In the genomic region with DNA sequence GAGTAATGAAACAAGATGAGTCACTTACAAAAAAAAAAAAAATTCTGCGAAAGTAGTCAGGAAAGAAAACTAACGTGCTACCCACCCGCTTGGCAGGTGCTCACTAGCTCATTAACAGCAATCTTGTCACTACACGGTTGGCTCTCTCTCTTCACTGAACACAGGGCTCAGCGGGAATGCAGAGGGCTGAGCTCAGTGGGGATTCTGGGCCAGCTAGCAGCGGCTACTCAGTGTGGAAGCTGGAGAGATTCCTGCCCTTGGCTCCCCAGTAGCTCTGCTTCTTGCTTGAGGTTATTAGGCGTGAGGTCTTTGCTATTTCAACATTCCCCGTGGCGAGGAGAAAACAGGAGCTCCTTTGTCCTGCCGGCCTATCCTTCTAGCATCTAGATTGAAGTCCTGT, we compare ENCODE assay signal across 9 mouse cellular contexts. TPM values are rescaled to one million over a fixed set of nuclear protein-coding genes. Genes with fewer than 3 reads are reported as not detected.
DNase-seq lines count a peak whose midpoint lies in the region; ATAC-seq and TF ChIP-seq lines count a peak whose summit lies in the region.
"Had no signal": no experiment of that assay in that cellular context is flagged by ENCODE, and none has a peak within 500 bp of the region (broad histone marks: within the 10 kb centered on the region; RNA-seq: fewer than 3 reads in every experiment).

No protein-coding gene starts in this region.

- H3K27me3 ChIP-seq in forebrain, postnatal 0 days (ENCODE audit: insufficient read depth, low read length) = no peaks in the 10 kb centered on the region
- no peaks in the 10 kb centered on the region for H3K27me3 ChIP-seq in midbrain, embryonic 14.5 days (ENCODE audit: control insufficient read depth, insufficient read depth, low read length)
- H3K27me3 ChIP-seq: heart, embryonic 13.5 days had no signal

- no peaks in the 10 kb centered on the region for H3K4me1 ChIP-seq in forebrain, postnatal 0 days (ENCODE audit: insufficient read depth)
- no peaks in the 10 kb centered on the region; the same call in 1 of the 2 replicates for H3K4me1 ChIP-seq in midbrain, embryonic 14.5 days (ENCODE audit: control insufficient read depth, insufficient read depth, low read length)

- H3K4me2 ChIP-seq in forebrain, postnatal 0 days (ENCODE audit: low read depth) = no peak overlapping the region
- H3K4me2 ChIP-seq in midbrain, embryonic 14.5 days (ENCODE audit: low read length) = peak overlapping the region; percentile 30; the same call in 1 of the 2 replicates
- H3K4me2 ChIP-seq: heart, embryonic 13.5 days had no signal

- WGBS in forebrain, postnatal 0 days = 5% methylated on average over 10 of the region's 10 CpGs
- 7% methylated on average over 10 of the region's 10 CpGs for WGBS in midbrain, embryonic 14.5 days

- no peaks in the 10 kb centered on the region for H3K36me3 ChIP-seq in forebrain, postnatal 0 days (ENCODE audit: insufficient read depth)
- no peaks in the 10 kb centered on the region for H3K36me3 ChIP-seq in midbrain, embryonic 14.5 days (ENCODE audit: control insufficient read depth, insufficient read depth, low read length)
- H3K36me3 ChIP-seq: heart, embryonic 13.5 days had no signal

- H3K9ac ChIP-seq in forebrain, postnatal 0 days = no peak overlapping the region
- no peak overlapping the region; the same call in 1 of the 2 replicates for H3K9ac ChIP-seq in midbrain, embryonic 14.5 days (replicated peaks; ENCODE audit: low read length)
- H3K9ac ChIP-seq: heart, embryonic 13.5 days had no signal

- no peak for TF ChIP-seq CTCF in forebrain, postnatal 0 days (IDR thresholded peaks at IDR 0.05; ENCODE audit: low read depth)

- peak; percentile 14 for DNase-seq in layer of hippocampus, adult 9-11 months
- no peak for DNase-seq in layer of hippocampus, adult 11-12 months (ENCODE audit: low spot score)
- DNase-seq in embryo, embryonic 10.5 days (ENCODE audit: low spot score) = peak; percentile 42
- DNase-seq in forebrain, postnatal 0 days = peak; percentile 25
- DNase-seq in midbrain, embryonic 14.5 days = peak; percentile 34

- peak; percentile 38; the same call in 1 of the 2 replicates for ATAC-seq in forebrain, postnatal 0 days
- ATAC-seq in midbrain, embryonic 14.5 days (ENCODE audit: low FRiP score, low TSS enrichment) = no peak
- ATAC-seq in erythroid progenitor cell, adult 5-6 weeks (replicated peaks; ENCODE audit: low FRiP score, poor library complexity, severe bottlenecking) = no peak
- no peak for ATAC-seq in CD4-positive, CD25-positive, alpha-beta regulatory T cell, adult 4 months

- H3K9me3 ChIP-seq in forebrain, postnatal 0 days (ENCODE audit: low read length) = no peaks in the 10 kb centered on the region
- no peaks in the 10 kb centered on the region for H3K9me3 ChIP-seq in midbrain, embryonic 14.5 days (ENCODE audit: control insufficient read depth, low read length)
- H3K9me3 ChIP-seq: heart, embryonic 13.5 days had no signal

- H3K27ac ChIP-seq in forebrain, postnatal 0 days (ENCODE audit: low read depth, low read length) = no peak overlapping the region
- H3K27ac ChIP-seq in midbrain, embryonic 14.5 days (replicated peaks; ENCODE audit: low read depth, low read length) = no peak overlapping the region
- H3K27ac ChIP-seq: heart, embryonic 13.5 days; macrophage had no signal

- H3K4me3 ChIP-seq in forebrain, postnatal 0 days (ENCODE audit: low read depth, low read length) = no peak overlapping the region
- H3K4me3 ChIP-seq in midbrain, embryonic 14.5 days (replicated peaks; ENCODE audit: low read depth, low read length) = no peak overlapping the region
- H3K4me3 ChIP-seq: heart, embryonic 13.5 days had no signal

RNA-seq across cellular contexts. Expression of gene Cgn, which starts 17.9 kb away (rescaled TPM):
- total RNA-seq in forebrain, postnatal 0 days (2014; rRNA removed) = 6.0 and 7.2 TPM in 2 replicates
- 3.3 and 6.0 TPM in 2 replicates for polyA plus RNA-seq in forebrain, postnatal 0 days (2015; fragmentation: Nextera tagmentation; extraction: Ambion mirVana)
- polyA plus RNA-seq in midbrain, embryonic 14.5 days (2014; fragmentation: Nextera tagmentation; extraction: Ambion mirVana) = 5.9 and 7.7 TPM in 2 replicates
- total RNA-seq in erythroid progenitor cell, adult 5-6 weeks (2015; ENCODE audit: low replicate concordance) = not detected in 2 replicates
- not detected in 2 replicates for total RNA-seq in erythroid progenitor cell, adult 5-6 weeks (2017; ENCODE audit: low replicate concordance)
- under 1 TPM in 1 of 2 experiments, not detected in 1; 0.26 TPM for polyA plus RNA-seq in CD4-positive, CD25-positive, alpha-beta regulatory T cell, adult 4 months (2017; shearing (Covaris generic))

RNA-seq across cellular contexts. Expression of gene Pogz, which starts 33.2 kb away (rescaled TPM):
- total RNA-seq in forebrain, postnatal 0 days (2014; rRNA removed) = 36.2 and 48.2 TPM in 2 replicates
- 11.2 and 14.0 TPM in 2 replicates for polyA plus RNA-seq in forebrain, postnatal 0 days (2015; fragmentation: Nextera tagmentation; extraction: Ambion mirVana)
- 24.2 and 28.7 TPM in 2 replicates for polyA plus RNA-seq in midbrain, embryonic 14.5 days (2014; fragmentation: Nextera tagmentation; extraction: Ambion mirVana)
- total RNA-seq in erythroid progenitor cell, adult 5-6 weeks (2015; ENCODE audit: low replicate concordance) = 24.1 and 54.5 TPM in 2 replicates
- total RNA-seq in erythroid progenitor cell, adult 5-6 weeks (2017; ENCODE audit: low replicate concordance) = 9.2 and 11.6 TPM in 2 replicates
- 10 to 100 TPM; 21.3 to 22.0 TPM for polyA plus RNA-seq in CD4-positive, CD25-positive, alpha-beta regulatory T cell, adult 4 months (2017; shearing (Covaris generic))
